Mouse (Mus musculus) midbrain, postnatal 0 days (tissue): ENCODE results near the gene Usp49. TPM values are rescaled to one million over a fixed set of nuclear protein-coding genes. Genes with fewer than 3 reads are reported as not detected.

Experiments
- ATAC-seq: fragments of 200-750 bp; cut with Nextera tagmentation; 2 replicates; pipeline ENCODE4 v1.8.0; 2017; ENCODE audit warnings: moderate number of reproducible peaks, mild to moderate bottlenecking, moderate TSS enrichment, moderate library complexity; ENCODE audit not compliant: low FRiP score
- DNase-seq: peaks from one replicate; pipeline ENCODE4 v3.0.0-alpha.2; 2015; ENCODE audit warnings: low spot score
- H3K27ac ChIP-seq: fragments of 300-500 bp; sonication (generic); 2 replicates; pipeline ENCODE4 v1.5.1; 2014; ENCODE audit warnings: low read depth, mild to moderate bottlenecking, low read length, mixed read lengths
- H3K27me3 ChIP-seq: fragments of 300-500 bp; sonication (generic); 2 replicates; pipeline ENCODE4 v1.6.1; 2014; ENCODE audit warnings: low read length, control low read depth, mixed read lengths; ENCODE audit not compliant: insufficient read depth
- H3K36me3 ChIP-seq: fragments of 300-500 bp; sonication (generic); 2 replicates; pipeline ENCODE4 v1.6.1; 2014; ENCODE audit warnings: low read length, control low read depth, mixed read lengths; ENCODE audit not compliant: insufficient read depth
- H3K4me1 ChIP-seq: fragments of 300-500 bp; sonication (generic); 2 replicates; pipeline ENCODE4 v1.6.1; 2014; ENCODE audit warnings: mild to moderate bottlenecking, control low read depth, antibody characterized with exemption, low read length, mixed read lengths; ENCODE audit not compliant: insufficient read depth
- H3K4me2 ChIP-seq: fragments of 300-500 bp; sonication (generic); 2 replicates; pipeline ENCODE4 v1.6.1; 2014; ENCODE audit warnings: low read depth, mild to moderate bottlenecking, low read length, mixed read lengths; ENCODE audit not compliant: poor library complexity, severe bottlenecking
- H3K4me3 ChIP-seq: fragments of 300-500 bp; sonication (generic); 2 replicates; pipeline ENCODE4 v1.5.1; 2014; ENCODE audit warnings: low read depth, mild to moderate bottlenecking, low read length, moderate library complexity
- H3K9ac ChIP-seq: fragments of 300-500 bp; sonication (generic); replicated peaks from 2 replicates; pipeline ENCODE4 v1.6.1; 2014; ENCODE audit warnings: mild to moderate bottlenecking, low read length, moderate library complexity, mixed read lengths; ENCODE audit not compliant: poor library complexity, severe bottlenecking
- H3K9me3 ChIP-seq: fragments of 300-500 bp; sonication (generic); 2 replicates; pipeline ENCODE4 v1.6.1; 2016; ENCODE audit warnings: low read length, control low read depth
- CTCF ChIP-seq: IDR thresholded peaks from 2 replicates; pipeline ENCODE4 v1.5.1; 2016; ENCODE audit warnings: antibody characterized with exemption, mild to moderate bottlenecking
- WGBS: fragments of 180-500 bp; shearing (Covaris S2); extraction: QIAGEN DNeasy Blood & Tissue Kit; methylation state at CpG from one replicate; pipeline ENCODE4 v1.1.7; 2014; 5-methylcytosine and 5-hydroxymethylcytosine counted together
- polyA plus RNA-seq: library from polyadenylated mRNA; unstranded; fragments of >200 nt; fragmentation: Nextera tagmentation; extraction: Ambion mirVana; gene quantifications from 2 replicates; pipeline ENCODE4 v1.2.1, GENCODE M21; 2015
- total RNA-seq: library from RNA; depleted of rRNA; stranded (reverse); fragments of >200 nt; gene quantifications from 2 replicates; pipeline ENCODE4 v1.2.3, GENCODE M21; 2014; rRNA removed

Gene Usp49
- total RNA-seq (24.3 and 24.4 TPM in 2 replicates), polyA plus RNA-seq (3.7 and 3.9 TPM in 2 replicates)

GRCm38 (mm10) chr17:47630678-47631065 lies at the start of gene Usp49:
TSS of gene Usp49 (plus strand) at chr17:47630690.
- ATAC-seq: no peak
- peaks cover 9% of the 10 kb centered on the region for H3K36me3 ChIP-seq
- no peaks in the 10 kb centered on the region for H3K27me3 ChIP-seq
- H3K27ac ChIP-seq: peak within 1 kb of the TSS; percentile 87
- H3K4me3 ChIP-seq: peak within 1 kb of the TSS; percentile 70
- peaks cover 7% of the 10 kb centered on the region; the same call in 1 of the 2 replicates for H3K4me1 ChIP-seq
- peak within 1 kb of the TSS; percentile 86 for H3K4me2 ChIP-seq
- no peaks in the 10 kb centered on the region for H3K9me3 ChIP-seq
- DNase-seq: no peak
- H3K9ac ChIP-seq: peak within 1 kb of the TSS; percentile 72
- 1% methylated on average over 3 of the region's 3 CpGs for WGBS
- no peak for TF ChIP-seq CTCF

- Histone ChIP-seq H3K9me3 (no peaks in the 10 kb centered on the region), H3K27me3 (no peaks in the 10 kb centered on the region), H3K36me3 (no peaks in the 10 kb centered on the region), H3K4me1 (no peaks in the 10 kb centered on the region), H3K9ac (no peak overlapping the region), H3K4me2 (no peak overlapping the region), H3K27ac (no peak overlapping the region), H3K4me3 (no peak overlapping the region)
- 86% methylated on average over 4 of the region's 4 CpGs for WGBS
- DNase-seq (no peak), ATAC-seq (no peak)
- TF ChIP-seq CTCF: no peak
These were observed 49.5 kb upstream of the Usp49 start for GRCm38 (mm10) chr17:47580962-47581361.

GRCm38 (mm10) chr17:47588517-47588916 lies 42.0 kb upstream of the Usp49 start:
- H3K4me2 ChIP-seq: no peak overlapping the region
- no peaks in the 10 kb centered on the region for H3K9me3 ChIP-seq
- H3K9ac ChIP-seq: no peak overlapping the region
- ATAC-seq (no peak), DNase-seq (no peak)
- H3K4me3 ChIP-seq: no peak overlapping the region
- H3K36me3 ChIP-seq: no peaks in the 10 kb centered on the region
- H3K4me1 ChIP-seq: no peaks in the 10 kb centered on the region
- H3K27me3 ChIP-seq: no peaks in the 10 kb centered on the region
- no peak overlapping the region for H3K27ac ChIP-seq
- 86% methylated on average over 8 of the region's 8 CpGs for WGBS
- no peak for TF ChIP-seq CTCF

- no peaks in the 10 kb centered on the region for H3K4me1 ChIP-seq
- no peaks in the 10 kb centered on the region for H3K27me3 ChIP-seq
- no peaks in the 10 kb centered on the region for H3K9me3 ChIP-seq
- WGBS: 88% methylated on average over 3 of the region's 3 CpGs
- no peak for TF ChIP-seq CTCF
- no peaks in the 10 kb centered on the region for H3K36me3 ChIP-seq
- H3K9ac ChIP-seq: no peak overlapping the region
- H3K4me3 ChIP-seq: no peak overlapping the region
- no peak overlapping the region for H3K27ac ChIP-seq
- DNase-seq (no peak), ATAC-seq (no peak)
- no peak overlapping the region for H3K4me2 ChIP-seq
These were observed 39.4 kb upstream of the Usp49 start for GRCm38 (mm10) chr17:47591073-47591472.

- ATAC-seq (peak; percentile 78), DNase-seq (peak; percentile 93)
- no peaks in the 10 kb centered on the region for H3K27me3 ChIP-seq
- peak overlapping the region; percentile 98 for H3K4me2 ChIP-seq
- no peaks in the 10 kb centered on the region for H3K36me3 ChIP-seq
- H3K4me1 ChIP-seq: no peaks in the 10 kb centered on the region
- H3K27ac ChIP-seq: peak overlapping the region; percentile 65; the same call in 1 of the 2 replicates
- H3K4me3 ChIP-seq: peak overlapping the region; percentile 73
- H3K9me3 ChIP-seq: no peaks in the 10 kb centered on the region
- no peak; the same call in 1 of the 2 replicates for TF ChIP-seq CTCF
- peak overlapping the region; percentile 60 for H3K9ac ChIP-seq
- WGBS: under 1% methylated on average over 52 of the region's 63 CpGs
These were observed 37.2 kb upstream of the Usp49 start for GRCm38 (mm10) chr17:47593215-47593853.

- ATAC-seq (no peak), DNase-seq (no peak)
- TF ChIP-seq CTCF: no peak
- no peaks in the 10 kb centered on the region for H3K27me3 ChIP-seq
- H3K27ac ChIP-seq: peak overlapping the region; percentile 65
- H3K9ac ChIP-seq: peak overlapping the region; percentile 60
- no peaks in the 10 kb centered on the region for H3K4me1 ChIP-seq
- H3K4me3 ChIP-seq: peak overlapping the region; percentile 73
- no peaks in the 10 kb centered on the region for H3K9me3 ChIP-seq
- H3K4me2 ChIP-seq: peak overlapping the region; percentile 98
- under 1% methylated on average over 13 of the region's 13 CpGs for WGBS
- H3K36me3 ChIP-seq: no peaks in the 10 kb centered on the region
These were observed 36.7 kb upstream of the Usp49 start for GRCm38 (mm10) chr17:47593854-47594182.
